Mouse (Mus musculus): ENCODE results near the gene Snx7. TPM values are rescaled to one million over a fixed set of nuclear protein-coding genes. Genes with fewer than 3 reads are reported as not detected.

The Snx7 gene
- 0.02 and 0.03 TPM in 2 replicates for polyA plus RNA-seq (2012)

DNA sequence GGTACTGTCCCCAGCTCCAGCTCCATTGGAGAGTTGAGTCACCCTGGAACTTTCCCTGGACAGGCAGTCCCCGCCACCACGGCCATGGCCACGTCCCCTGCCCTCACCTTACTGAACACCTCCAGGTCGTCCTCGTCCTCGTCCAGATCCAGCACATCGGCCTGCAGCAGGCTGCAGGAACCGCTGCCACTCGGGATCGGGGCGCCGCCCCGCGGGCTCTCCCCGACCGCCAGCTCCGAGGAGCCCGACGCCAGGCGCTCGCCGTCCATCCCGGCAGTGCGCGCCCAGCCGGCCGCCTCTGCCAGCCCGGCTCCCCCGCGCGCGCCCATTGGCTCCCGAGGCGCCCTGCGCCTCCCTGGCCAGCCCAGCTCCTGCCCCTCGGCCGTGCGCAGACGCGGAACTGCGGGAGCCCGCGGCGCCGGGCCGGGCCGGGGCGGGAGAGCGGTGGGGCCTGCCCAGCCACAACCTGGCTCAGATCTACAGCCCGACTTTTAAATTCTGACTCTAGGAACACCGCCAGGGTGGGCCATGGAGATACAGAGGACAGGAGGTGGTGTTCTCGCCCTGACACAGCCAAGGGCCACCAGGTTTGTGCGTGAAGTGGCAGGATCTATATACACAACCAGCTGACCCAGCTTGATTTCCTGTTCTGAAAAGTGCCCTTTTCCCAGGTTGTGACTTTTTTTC lies at the start of gene Snx7:
TSS of gene Snx7 (minus strand) at position 300 of the 687 bp plus-strand sequence.
- Histone ChIP-seq H3K4me1 (ENCODE audit: control insufficient read depth) (peaks cover 13% of the 10 kb centered on the region), H3K9me3 (ENCODE audit: control insufficient read depth, low read length) (no peaks in the 10 kb centered on the region), H3K4me3 (replicated peaks) (peak within 1 kb of the TSS; percentile 68), H3K36me3 (ENCODE audit: control insufficient read depth) (no peaks in the 10 kb centered on the region), H3K27me3 (ENCODE audit: control insufficient read depth) (no peaks in the 10 kb centered on the region)
- TF ChIP-seq TAL1 (IDR thresholded peaks at IDR 0.05; ENCODE audit: low read length): no peak
- no peak for TF ChIP-seq GATA1 (IDR thresholded peaks at IDR 0.05; ENCODE audit: low read length)

- H3K4me1 ChIP-seq (ENCODE audit: control insufficient read depth): no peaks in the 10 kb centered on the region
- H3K36me3 ChIP-seq (ENCODE audit: control insufficient read depth): no peaks in the 10 kb centered on the region
- H3K27me3 ChIP-seq (ENCODE audit: control insufficient read depth): no peaks in the 10 kb centered on the region
- H3K9me3 ChIP-seq (ENCODE audit: control insufficient read depth, low read length): no peaks in the 10 kb centered on the region; the same call in 1 of the 2 replicates
- no peak overlapping the region for H3K4me3 ChIP-seq (replicated peaks)
- TF ChIP-seq GATA1 (IDR thresholded peaks at IDR 0.05; ENCODE audit: low read length) (no peak), TAL1 (IDR thresholded peaks at IDR 0.05; ENCODE audit: low read length) (no peak)
Measured at GRCm38 (mm10) chr3:117915420-117915819, 46.7 kb upstream of the Snx7 start.

DNA sequence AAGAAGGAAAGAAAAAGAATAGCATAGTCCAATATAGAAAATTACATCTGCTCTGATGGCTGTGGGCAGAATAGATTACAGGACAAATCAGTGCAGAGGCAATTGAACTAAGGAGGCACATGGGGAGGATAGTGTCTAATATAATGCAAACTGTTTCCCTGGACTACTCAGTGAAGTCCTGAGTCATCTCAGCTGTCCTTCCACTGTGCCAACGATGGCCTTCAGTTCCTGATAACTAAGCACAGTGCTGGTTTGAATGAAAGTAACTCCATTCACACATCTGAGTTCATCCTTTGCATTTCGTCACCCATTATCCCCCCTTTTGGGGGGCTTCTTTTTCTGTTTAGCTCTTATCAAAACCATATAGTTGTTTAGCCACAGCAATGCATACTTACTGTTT lies 25.0 kb upstream of the Snx7 start:
- no peak overlapping the region for H3K4me3 ChIP-seq (replicated peaks)
- TF ChIP-seq GATA1 (IDR thresholded peaks at IDR 0.05; ENCODE audit: low read length) (no peak), TAL1 (IDR thresholded peaks at IDR 0.05; ENCODE audit: low read length) (no peak)
- no peaks in the 10 kb centered on the region for H3K9me3 ChIP-seq (ENCODE audit: control insufficient read depth, low read length)

DNA sequence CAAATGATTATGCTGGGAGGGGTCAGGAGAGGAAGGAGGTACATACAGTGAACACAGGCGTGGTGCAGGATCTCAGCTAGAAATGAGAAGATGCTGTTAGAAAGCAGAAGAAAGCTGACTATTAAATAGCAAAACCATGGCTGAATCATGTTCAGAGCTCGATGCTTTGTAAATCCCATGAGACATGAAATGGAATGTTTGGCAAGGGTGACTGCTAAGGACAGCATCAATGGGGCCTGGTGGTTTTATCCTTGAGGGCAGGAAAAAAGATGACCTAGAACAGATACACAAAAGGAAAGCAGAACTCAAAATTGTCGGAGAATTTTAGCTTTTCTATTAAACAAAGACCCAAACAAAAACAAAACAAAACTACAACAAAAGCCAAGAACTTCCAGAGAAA lies 6.7 kb upstream of the Snx7 start:
- Histone ChIP-seq H3K4me3 (replicated peaks) (no peak overlapping the region), H3K4me1 (ENCODE audit: control insufficient read depth) (no peaks in the 10 kb centered on the region), H3K9me3 (ENCODE audit: control insufficient read depth, low read length) (no peaks in the 10 kb centered on the region), H3K27me3 (ENCODE audit: control insufficient read depth) (no peaks in the 10 kb centered on the region), H3K36me3 (ENCODE audit: control insufficient read depth) (no peaks in the 10 kb centered on the region)
- TF ChIP-seq TAL1 (IDR thresholded peaks at IDR 0.05; ENCODE audit: low read length) (no peak), GATA1 (IDR thresholded peaks at IDR 0.05; ENCODE audit: low read length) (no peak)

More for the DNA sequence above, 25.0 kb upstream of the Snx7 start:
- Histone ChIP-seq H3K36me3 (ENCODE audit: control insufficient read depth) (no peaks in the 10 kb centered on the region), H3K4me1 (ENCODE audit: control insufficient read depth) (no peaks in the 10 kb centered on the region), H3K27me3 (ENCODE audit: control insufficient read depth) (no peaks in the 10 kb centered on the region)

DNA sequence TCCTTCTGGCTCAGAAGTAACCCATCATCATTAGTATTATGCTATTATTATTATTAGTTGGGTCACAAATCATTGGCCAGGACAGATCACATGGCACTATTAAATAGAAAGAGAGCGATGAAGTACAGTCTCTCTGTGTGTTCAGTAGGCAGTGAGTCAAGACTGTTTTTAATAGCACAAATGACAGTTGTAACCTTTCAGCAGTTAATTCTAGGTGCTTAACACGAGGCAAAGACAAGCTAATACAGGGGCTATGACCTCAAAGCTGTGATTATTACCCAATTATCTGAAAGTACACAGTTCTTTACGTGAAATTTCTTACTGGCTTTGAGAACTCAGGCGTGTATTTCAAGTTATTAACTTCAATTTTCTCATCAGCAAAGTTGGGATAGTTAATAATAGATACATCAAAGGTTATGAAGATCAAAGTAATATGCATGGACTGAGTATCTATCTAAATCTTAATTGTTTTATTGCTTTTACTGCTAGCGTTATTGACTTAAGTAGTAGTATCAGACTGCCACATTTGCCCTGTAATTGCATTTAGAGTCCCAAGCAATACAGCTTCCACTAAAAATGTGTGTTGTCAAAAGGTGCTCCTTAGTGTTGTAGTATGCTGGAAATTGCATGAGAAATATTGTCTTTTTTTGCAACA lies 4.6 kb upstream of the Snx7 start:
- Histone ChIP-seq H3K27me3 (ENCODE audit: control insufficient read depth) (no peaks in the 10 kb centered on the region), H3K4me3 (replicated peaks) (no peak overlapping the region), H3K4me1 (ENCODE audit: control insufficient read depth) (peaks cover 5% of the 10 kb centered on the region), H3K36me3 (ENCODE audit: control insufficient read depth) (no peaks in the 10 kb centered on the region), H3K9me3 (ENCODE audit: control insufficient read depth, low read length) (no peaks in the 10 kb centered on the region)
- no peak for TF ChIP-seq TAL1 (IDR thresholded peaks at IDR 0.05; ENCODE audit: low read length)
- no peak for TF ChIP-seq GATA1 (IDR thresholded peaks at IDR 0.05; ENCODE audit: low read length)

DNA sequence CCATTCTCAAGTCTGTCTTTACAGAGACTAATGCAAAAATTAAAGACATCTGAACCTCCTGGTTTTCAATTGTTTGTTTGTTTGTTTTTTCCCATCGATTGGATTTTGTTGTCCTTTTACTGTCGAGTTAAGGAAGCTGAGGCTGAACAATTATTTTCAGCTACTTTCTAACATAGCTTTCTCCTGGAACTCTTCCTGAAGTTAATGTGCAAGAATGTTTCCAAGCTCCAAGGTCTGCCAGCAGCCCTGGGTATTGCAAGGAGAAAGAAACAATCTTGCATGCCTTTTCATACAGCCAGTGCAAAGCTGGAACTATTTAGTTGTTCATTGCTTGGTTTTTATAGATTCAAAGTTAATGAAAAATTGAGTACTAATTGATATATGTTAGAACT lies 584 bp upstream of the Snx7 start:
- H3K4me3 ChIP-seq (replicated peaks): peak overlapping the region; percentile 68
- no peak for TF ChIP-seq TAL1 (IDR thresholded peaks at IDR 0.05; ENCODE audit: low read length)
- no peak for TF ChIP-seq GATA1 (IDR thresholded peaks at IDR 0.05; ENCODE audit: low read length)
- peaks cover 10% of the 10 kb centered on the region for H3K4me1 ChIP-seq (ENCODE audit: control insufficient read depth)
- no peaks in the 10 kb centered on the region for H3K9me3 ChIP-seq (ENCODE audit: control insufficient read depth, low read length)
- H3K27me3 ChIP-seq (ENCODE audit: control insufficient read depth): no peaks in the 10 kb centered on the region
- H3K36me3 ChIP-seq (ENCODE audit: control insufficient read depth): no peaks in the 10 kb centered on the region

GRCm38 (mm10) chr3:117868091-117868490 lies 645 bp downstream of the Snx7 start:
- Histone ChIP-seq H3K4me1 (ENCODE audit: control insufficient read depth) (peaks cover 18% of the 10 kb centered on the region), H3K27me3 (ENCODE audit: control insufficient read depth) (no peaks in the 10 kb centered on the region), H3K4me3 (replicated peaks) (peak overlapping the region; percentile 68), H3K36me3 (ENCODE audit: control insufficient read depth) (no peaks in the 10 kb centered on the region), H3K9me3 (ENCODE audit: control insufficient read depth, low read length) (no peaks in the 10 kb centered on the region)
- TF ChIP-seq TAL1 (IDR thresholded peaks at IDR 0.05; ENCODE audit: low read length): no peak
- no peak for TF ChIP-seq GATA1 (IDR thresholded peaks at IDR 0.05; ENCODE audit: low read length)

GRCm38 (mm10) chr3:117866696-117867407 lies 1.9 kb downstream of the Snx7 start:
- no peaks in the 10 kb centered on the region for H3K36me3 ChIP-seq (ENCODE audit: control insufficient read depth)
- peaks cover 23% of the 10 kb centered on the region for H3K4me1 ChIP-seq (ENCODE audit: control insufficient read depth)
- TF ChIP-seq GATA1 (IDR thresholded peaks at IDR 0.05; ENCODE audit: low read length) (no peak), TAL1 (IDR thresholded peaks at IDR 0.05; ENCODE audit: low read length) (no peak)
- H3K4me3 ChIP-seq (replicated peaks): no peak overlapping the region
- H3K9me3 ChIP-seq (ENCODE audit: control insufficient read depth, low read length): no peaks in the 10 kb centered on the region
- H3K27me3 ChIP-seq (ENCODE audit: control insufficient read depth): no peaks in the 10 kb centered on the region

DNA sequence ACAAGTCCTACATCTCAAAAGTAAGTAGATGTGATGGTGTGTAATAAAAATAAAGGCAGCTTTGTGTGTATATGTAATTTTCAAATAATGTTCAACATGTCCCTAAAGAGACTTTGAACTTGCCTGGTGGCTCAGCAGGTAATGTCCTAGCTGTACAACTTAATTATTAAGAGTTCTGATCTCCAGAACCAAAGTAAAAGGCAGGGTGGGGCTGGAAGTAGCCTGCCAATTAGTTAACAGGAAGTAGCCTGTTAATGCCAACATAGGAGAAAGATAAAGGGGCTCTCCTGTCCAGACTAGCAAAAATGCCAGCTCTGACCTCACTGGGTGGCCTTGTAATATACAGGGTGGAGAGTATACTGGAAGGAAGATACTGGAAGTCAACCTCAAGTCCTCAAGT lies 3.1 kb downstream of the Snx7 start:
- no peaks in the 10 kb centered on the region for H3K36me3 ChIP-seq (ENCODE audit: control insufficient read depth)
- no peaks in the 10 kb centered on the region for H3K27me3 ChIP-seq (ENCODE audit: control insufficient read depth)
- H3K9me3 ChIP-seq (ENCODE audit: control insufficient read depth, low read length): no peaks in the 10 kb centered on the region
- no peak overlapping the region for H3K4me3 ChIP-seq (replicated peaks)
- TF ChIP-seq GATA1 (IDR thresholded peaks at IDR 0.05; ENCODE audit: low read length): no peak
- no peak for TF ChIP-seq TAL1 (IDR thresholded peaks at IDR 0.05; ENCODE audit: low read length)
- H3K4me1 ChIP-seq (ENCODE audit: control insufficient read depth): peaks cover 23% of the 10 kb centered on the region

Data from erythroblast, embryonic 14.5 days (primary cell).